Mouse (Mus musculus) layer of hippocampus, postnatal 25 days (tissue): Measurements from ENCODE around the gene Nme7. TPM values are rescaled to one million over a fixed set of nuclear protein-coding genes. Genes with fewer than 3 reads are reported as not detected.
A peak's percentile ranks its signal among the peaks of the same experiment; 100 is the strongest.

Experiments
- DNase-seq, 2 experiments: peaks; one replicate each; pipeline ENCODE4 v3.0.0; 2022; ENCODE audit warnings: mixed read lengths in 2 of 2, low spot score in 1 of 2; ENCODE audit errors: extremely low spot score in 1 of 2
- total RNA-seq, 2 experiments: library from RNA; stranded (reverse); gene quantifications; 2 replicates each; pipeline ENCODE4 v1.2.3; 2021

The Nme7 gene
- total RNA-seq, 2 experiments from 2014 or later: 24.6 to 25.8 TPM

DNA sequence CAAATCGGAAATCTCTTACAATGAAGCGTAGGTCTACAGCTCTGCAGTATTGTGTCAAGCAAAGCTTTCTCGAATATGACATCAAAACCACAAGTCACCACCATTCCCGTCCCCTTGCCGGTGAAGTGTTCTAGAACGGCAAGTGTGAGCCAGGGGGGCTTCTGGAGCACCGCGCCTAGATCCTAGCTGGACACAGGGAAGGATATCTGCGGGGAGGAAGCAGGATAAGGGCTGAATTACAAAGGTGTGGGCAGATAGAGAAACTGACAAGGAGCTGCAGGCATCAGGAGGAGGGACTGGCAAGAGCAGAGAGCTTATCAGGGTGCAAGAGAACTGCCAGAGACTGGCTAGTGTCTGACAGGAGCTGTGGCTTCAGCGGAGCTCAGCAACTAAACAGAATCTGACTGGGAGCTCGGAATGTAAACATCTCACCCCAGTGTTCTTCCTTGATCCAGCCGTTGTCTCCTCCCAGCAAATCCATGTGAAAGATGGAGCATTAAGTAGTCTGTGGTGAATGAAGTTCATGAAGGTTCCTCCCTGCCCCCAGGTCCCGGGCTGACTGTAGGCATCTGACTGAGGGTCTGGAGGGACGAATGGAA lies 15.7 kb downstream of the Nme7 start:
- no peak for DNase-seq

DNA sequence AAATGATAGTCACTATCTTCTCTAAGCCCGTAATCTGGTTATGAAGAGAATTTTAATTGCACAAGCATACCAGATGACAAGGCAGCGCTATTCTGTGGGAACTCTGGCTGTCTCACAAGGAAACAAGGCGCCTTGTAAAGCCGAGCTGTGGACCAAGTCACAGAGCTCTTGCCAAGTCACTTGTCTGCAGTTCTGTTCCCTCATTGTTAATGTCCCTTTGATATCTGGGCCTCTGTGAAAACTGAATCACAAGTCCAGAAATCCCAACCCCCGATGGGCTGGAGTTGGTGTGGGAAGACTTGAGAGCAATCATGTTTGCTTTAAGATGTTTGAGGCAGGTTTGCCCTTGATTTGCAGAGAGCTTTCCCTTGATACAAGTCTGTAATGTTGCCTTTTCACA lies 16.8 kb downstream of the Nme7 start:
- peak in 1 of 2 experiments; percentile 34 for DNase-seq

DNA sequence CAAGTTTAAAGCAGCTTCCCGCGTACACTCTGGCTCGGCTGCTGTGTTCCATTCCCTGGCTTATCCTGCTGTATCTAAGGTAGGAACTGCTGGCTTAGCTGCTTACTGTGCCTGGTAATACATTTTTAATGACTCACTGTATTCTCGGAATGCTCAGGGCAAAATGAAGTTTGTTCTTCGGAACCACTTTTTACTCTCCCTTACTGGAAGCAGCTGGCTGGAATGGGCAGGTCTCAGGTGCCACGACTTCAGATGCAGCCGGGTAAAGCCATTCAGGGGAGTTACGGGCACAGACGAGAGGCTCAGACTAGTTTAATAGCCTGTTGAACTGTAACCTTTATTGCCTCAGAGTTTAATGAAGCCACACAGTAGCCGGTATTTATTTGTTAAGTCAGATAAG lies 17.5 kb downstream of the Nme7 start:
- DNase-seq: no peak

DNA sequence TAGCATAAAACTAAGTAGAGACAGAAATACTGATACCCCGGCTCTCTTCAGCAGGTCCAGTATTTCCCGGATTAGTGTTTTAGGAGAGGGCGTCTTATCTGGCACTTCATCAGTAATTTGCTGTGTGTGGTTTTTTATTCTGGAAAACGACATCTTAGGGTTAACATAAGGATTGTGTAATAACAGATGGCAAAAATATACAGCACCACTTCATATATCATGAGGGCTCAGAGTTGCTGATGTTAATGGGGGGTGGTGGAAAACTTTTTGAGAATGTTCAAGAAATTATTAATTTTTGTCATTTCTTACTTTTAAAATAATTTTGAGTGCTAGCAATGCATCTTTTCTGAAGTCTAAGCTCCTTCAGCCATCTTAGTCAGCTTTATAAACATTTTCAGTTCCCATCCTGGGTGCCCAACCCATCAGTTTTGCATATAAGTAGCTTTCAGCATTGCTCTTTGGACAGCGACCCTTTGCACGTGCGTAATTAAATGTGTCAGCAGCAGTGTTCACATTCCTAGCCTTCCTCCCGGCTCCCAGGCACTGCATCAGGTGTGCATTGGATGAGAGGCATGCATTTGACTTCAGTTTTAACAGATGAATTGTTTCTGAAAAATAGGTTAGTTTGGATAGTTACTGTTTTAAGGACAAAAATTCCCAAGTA lies 19.2 kb downstream of the Nme7 start:
- no peak for DNase-seq

DNA sequence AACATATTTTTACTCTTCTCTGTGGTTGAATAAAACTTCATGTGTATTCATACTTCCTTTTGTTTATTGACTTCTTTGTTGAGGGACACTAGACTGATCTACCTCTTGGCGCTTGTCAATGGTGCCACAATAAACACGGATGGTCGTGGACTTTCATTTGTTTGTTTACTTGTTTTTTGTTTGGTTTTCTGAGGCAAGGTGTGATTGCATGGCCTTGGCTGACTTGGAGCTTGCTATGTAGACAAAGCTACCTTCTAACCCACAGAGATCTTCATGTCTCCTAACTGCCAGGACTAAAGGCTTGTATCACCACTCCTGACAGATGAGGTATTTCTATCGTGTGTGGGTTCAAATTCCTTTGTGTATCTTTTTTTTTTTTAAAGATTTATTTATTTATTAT lies 20.3 kb downstream of the Nme7 start:
- no peak for DNase-seq

DNA sequence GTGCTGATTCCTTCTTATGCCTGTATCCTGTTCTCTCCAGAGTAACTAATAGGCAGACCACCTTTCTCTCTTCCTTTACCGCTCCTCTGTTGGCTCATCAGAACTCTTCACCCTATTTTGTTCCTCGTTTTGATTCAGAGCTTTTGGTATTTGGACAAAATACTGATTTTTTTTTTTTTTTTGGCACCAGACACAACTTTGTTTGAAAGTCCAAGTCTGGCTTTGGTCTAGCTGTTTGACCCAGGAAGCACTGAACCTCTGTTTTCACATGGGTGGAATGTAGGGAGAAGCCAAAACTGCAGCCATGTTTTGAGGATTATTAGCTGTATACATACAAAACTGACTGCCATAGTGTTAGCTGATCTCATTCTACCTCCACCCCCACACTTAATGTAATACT lies 21.0 kb downstream of the Nme7 start:
- no peak for DNase-seq

DNA sequence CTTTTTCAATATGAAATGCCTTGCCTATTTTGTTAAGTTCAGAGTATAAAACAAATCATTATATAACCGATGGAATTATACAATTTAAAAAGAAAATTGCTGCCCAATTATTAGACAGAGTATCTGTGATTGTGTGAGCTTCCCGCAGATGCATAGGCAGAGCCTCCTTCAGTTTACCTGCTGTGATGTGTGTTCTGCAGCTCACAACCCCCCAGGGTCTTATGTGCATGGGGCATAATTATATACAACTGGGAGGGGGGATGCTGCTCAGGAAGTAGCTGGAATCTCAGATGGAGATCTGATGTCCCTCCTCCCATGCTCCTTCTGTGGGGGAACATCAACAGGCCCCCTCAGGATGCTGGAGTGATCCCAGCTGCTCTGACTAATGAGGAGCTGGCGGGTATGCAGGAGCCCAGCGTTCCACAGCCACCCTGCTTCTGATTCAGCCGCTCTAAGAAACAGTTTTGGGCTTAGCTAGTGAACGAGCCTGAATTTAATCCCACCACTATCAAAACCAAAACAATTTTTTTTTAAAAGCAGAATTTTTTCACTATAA lies 22.8 kb downstream of the Nme7 start:
- DNase-seq: peak; percentile 28 to 37

DNA sequence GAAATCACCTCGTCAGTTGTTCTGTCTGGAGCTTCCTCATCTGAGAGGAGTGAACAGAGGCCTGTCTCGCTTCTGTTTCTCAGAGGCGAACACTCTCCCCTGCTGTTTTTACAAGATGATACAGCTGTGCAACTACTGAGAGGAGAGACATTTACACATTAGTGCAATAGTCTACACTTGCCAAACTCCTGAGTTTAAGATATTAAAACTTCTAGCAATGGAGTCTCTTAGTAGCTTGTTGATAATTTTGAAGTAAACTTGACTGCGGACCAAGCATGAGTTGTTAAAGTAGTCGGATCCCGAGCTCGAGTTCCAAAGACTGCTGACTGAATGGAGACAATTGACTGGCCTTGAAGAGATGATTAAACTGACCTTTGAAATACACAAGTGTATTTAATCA lies 23.8 kb downstream of the Nme7 start:
- DNase-seq: no peak

DNA sequence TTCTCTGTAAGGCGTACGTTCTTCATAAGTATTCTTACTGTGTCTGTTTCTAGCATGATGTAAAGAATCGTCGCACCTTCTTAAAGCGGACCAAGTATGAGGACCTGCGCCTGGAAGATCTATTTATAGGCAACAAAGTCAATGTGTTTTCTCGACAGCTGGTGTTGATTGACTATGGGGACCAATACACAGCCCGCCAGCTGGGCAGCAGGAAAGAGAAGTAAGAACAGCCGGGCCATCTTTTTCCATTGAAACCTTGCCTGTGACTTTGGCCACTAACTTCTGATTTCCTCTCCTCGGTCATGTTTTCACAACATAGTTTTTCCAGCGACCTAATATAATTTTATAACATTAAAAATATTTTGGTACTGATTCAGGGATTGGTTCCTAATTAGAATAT lies 28.6 kb downstream of the Nme7 start:
- DNase-seq: no peak

DNA sequence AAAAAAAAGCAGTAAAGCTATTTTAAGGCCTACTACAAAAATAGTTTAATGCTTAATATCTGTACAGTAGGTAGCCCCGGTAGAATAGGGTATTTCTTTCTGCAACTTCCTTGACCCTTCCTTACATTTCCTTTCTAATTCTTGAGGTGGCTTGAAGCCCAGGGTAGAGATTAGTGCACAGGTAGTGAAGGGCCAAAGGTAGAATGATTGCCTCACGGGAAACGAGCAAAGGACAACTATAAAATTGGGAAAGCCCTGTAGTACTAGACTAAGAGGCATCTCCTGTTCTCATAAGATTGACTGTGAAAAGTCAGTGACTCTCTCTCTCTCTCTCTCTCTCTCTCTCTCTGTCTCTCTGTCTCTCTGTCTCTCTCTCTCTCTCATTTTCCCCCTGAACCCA lies 31.5 kb downstream of the Nme7 start:
- DNase-seq: no peak

DNA sequence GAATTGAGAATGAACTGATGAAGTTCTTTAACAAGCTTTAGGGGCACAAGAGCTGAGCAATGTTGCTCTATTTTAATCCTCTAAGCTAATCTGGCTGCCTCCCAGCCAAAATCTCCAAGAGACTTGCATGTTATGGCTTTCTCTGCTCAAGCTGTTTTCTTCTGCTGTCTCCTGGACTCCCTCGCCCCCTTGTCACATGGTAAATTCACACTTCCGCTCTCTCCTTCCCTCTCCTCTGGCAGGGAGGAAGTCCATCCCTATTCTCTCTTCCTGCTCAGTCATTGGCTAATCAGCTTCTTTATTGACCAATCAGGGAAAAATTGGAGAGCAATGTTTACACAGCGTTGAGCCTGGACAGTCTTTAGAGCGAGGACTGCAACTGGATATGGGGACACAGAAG lies 31.9 kb downstream of the Nme7 start:
- no peak for DNase-seq

DNA sequence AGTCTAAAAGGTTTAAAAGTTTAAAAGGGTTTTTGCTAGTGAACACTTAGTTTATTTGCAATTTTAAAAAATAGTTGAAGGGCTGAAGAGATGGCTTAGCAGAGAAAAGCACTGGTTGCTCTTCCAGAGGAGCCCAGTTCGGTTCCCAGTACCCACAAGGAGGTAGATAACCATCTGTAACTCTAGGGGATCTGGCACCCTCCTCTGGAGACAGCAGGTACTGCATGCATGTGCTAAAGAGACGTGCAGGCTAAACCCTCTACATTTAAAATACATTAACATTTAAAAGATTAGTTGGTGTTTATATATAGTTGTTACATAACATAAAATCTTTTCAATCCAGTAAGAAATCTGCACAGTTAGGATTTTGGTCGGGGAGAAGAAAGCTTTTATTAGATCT lies 38.2 kb downstream of the Nme7 start:
- peak in 1 of 2 experiments; percentile 52 for DNase-seq

DNA sequence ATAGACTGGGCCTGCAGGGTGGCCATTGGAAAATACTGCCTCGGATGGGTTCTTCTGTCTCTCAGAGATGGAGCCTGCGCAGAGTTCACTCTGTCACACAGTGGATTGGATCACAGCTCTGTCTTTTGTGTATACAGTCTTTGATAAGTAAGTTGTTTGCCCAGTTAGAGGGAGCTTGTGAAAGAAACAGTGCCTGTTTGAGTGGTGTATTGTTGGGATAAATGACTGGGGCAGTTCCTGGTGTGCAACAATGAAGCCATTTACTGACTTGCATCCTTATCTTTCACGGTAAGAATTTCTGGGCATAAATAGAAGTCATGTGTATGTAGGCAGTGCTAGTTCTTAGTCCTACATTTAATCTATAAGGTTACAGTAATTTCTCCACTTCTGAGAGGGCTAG lies 49.5 kb downstream of the Nme7 start:
- no peak for DNase-seq

DNA sequence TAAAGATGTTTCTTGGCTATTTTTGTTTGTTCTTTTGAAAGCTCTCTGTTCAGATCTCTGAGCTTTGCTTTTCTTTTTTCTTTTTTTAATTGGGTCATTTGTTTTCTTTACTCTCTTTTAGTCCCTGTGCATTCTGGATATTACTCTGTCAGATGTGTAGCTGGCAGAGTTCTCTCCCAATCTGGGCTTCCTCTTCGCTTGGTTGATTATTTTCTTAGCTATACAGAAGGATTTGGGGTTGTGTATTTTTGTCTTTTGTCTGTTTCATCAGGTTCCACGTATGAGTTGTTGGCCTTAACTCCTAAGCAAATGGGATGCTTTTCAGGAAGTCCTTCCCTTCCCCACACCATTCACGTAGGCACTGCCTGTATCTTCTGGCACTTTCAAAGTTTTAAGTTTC lies 54.1 kb downstream of the Nme7 start:
- DNase-seq: no peak

DNA sequence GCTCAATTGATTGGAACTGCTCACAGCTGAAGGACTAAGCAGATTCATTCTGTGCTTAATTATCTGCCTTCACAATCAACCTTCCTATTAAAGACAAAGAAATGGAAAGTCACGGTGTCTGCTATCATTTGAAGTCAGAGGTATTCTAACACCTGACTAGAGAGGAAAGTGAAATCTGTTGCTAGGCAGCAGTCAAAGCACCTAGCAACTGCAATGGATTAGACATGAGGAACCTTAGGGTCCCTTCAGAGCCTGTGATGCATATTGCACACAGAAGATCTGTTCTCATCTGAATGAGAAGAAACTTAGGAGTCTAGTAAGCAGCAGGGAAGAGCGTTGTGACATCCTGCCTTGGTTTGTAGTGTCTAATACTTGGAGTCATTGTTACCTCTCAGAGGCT lies 58.1 kb downstream of the Nme7 start:
- no peak for DNase-seq

DNA sequence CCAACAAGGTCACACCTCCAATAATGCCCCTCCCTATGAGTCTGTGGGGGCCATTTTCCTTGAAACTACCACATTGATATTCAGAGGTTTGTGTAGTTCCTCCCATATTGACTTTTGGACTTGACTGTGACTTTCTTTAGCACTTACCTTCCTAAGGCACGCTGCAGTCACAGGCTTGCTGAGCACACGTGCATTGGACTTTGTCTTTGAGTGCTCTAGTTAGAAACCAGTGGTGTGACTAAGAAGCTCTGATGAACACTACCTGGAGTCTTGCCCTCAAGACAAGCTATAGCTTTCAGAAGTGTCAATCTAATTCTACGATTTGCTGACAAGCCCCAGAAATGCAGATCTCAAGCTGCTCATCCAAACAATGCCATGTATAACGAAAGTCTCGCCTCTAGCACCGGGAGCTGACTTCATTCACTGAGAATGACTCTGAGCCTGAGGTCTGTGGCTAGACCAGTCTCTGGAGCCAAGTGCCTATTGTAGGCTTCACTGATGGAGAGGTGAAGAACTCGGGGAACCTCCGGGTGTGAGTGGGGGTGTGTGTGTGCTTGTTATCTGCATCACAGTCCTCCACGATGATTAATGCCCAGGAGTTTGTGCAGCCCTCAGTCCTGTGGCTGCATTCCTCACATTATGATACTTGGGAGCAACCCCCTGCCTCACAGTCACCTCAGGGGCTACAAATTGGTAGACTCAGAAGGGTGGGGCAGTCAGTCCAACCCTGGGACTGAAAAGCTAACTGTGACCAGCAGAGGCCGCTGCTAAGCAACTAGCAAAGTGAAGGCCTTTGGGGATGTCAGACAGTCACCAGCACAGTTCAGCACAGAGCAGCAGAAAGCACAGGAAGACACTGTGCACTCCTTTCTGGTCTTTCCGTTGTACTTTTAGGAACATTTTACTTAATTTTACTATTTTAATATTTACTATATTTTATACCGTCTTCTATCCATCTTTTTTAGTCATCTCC lies 62.5 kb downstream of the Nme7 start:
- peak; percentile 57 to 80 for DNase-seq

DNA sequence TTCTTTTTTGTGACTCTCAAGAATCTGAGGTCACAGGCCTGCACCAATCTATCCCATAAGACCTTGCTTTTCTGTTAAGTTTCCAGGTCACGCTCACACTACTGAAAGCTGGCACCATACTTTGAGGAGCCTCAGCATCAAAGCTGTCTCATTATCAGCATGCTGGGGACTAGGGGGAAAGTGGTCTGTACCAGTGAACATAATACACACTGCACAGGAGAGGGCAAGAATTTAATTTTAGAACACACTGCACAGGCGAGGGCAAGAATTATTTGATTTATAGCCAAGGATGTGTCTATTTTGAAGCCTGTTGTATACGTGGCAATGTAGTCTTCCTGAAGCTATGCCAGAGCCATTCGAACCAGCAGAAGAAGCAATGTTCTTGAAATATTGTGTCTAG lies 64.2 kb downstream of the Nme7 start:
- DNase-seq: no peak

DNA sequence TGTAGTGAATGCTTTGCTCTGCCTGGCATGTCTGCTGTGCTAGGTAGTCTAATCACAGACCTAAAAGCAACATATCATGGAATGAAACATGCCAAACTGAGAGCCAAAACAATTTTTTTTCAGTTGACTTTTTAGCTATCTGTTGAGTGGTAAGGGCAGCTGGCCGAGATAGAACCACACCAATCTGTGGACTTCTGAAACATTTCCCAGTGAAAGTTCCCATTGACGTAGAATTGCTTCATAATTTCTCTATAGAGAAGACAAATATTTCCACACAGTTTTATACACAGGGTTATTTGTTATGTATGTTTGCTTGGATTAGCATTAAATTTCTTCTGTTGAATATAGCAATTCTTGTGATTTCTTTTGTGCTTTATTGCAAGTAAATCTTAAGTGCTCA lies 65.9 kb downstream of the Nme7 start:
- DNase-seq: no peak

DNA sequence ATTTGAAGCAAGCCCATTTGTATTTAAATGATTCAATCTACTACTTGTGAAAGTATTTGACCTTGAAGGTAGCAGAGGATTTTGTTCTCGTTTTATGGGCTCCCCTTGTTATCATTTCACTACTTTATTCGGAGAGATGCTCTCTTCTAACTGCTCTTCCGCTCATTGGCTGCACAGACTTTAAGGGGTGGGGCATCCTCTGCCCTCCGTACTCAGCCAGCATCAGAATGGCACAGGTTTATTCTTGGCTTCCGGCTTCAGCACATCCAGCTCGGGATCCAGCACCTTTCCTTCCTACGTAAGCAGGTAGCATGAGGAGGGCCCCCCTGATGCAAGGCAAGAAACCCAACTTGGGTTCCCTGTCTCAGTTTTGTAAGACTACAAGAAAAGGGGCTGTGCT lies 69.1 kb downstream of the Nme7 start:
- DNase-seq: no peak

DNA sequence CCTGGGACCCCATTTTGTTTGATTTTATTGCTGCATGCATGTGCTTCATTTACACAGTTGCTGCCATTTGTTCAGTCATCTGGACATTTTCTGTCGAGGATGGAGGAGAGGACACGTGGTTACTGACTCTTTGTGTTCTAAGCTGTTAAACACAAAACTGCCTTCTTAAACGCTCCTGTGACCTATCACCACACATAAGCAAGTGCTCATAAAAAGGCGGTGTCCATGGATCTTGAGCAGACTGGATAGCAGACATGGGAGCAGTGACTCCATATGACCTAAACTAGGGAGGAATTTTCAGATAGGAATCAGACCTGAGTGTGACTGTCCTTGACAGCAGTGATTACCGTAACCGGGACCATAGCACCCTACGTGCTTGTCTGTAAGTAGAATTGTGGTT lies 70.1 kb downstream of the Nme7 start:
- DNase-seq: no peak

DNA sequence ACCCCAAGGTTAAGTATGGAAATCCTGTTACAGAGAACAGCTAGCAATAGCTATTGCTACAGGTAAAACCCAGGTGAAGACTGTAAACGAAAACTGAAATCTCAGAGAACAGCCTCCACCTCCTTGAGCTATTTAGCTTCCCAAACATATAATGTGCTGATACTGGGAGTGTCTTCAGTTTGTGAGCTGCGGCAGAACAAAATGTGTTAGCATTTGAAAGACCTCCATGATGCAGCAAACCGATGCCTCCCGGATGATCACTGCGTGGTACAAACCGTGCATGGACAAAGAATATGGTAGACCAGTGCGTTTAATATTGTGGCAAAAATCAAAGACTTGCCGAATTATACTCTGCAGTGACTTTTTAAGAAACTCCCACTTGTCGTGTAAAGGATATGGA lies 71.7 kb downstream of the Nme7 start:
- DNase-seq: no peak
